Mouse (Mus musculus) left cerebral cortex, adult 2 months (tissue): ENCODE results near the gene Esyt2. TPM values are rescaled to one million over a fixed set of nuclear protein-coding genes. Genes with fewer than 3 reads are reported as not detected.

Experiments
- DNase-seq, 2 experiments: peaks; one replicate each; pipeline ENCODE4 v3.0.0; 2021 to 2022; ENCODE audit warnings: low spot score in 2 of 2, mixed read lengths in 1 of 2; ENCODE audit errors: extremely low spot score in 1 of 2
- H3K27ac ChIP-seq: fragments of 200-600 bp; 2 replicates; pipeline ENCODE4 v1.8.1; 2022
- H3K4me3 ChIP-seq: fragments of 200-600 bp; 2 replicates; pipeline ENCODE4 v1.8.1; 2022
- CTCF ChIP-seq: fragments of 200-600 bp; IDR thresholded peaks from 2 replicates; pipeline ENCODE4 v1.8.1; 2022; ENCODE audit warnings: antibody characterized with exemption, mild to moderate bottlenecking, moderate library complexity
- intact Hi-C: fragments of 180-260 bp; cut with DNase I; formaldehyde crosslinking; loops from one replicate; pipeline ENCODE4 v1.15.1; 2025
- microRNA-seq, 2 experiments: library from miRNA; unstranded; fragments of <30 nt; microRNA quantifications; one replicate each; pipeline ENCODE4 v1.2.0; 2021
- total RNA-seq, 2 experiments: library from RNA; stranded (reverse); gene quantifications; 2 replicates each; pipeline ENCODE4 v1.2.3; 2021

Gene Esyt2
- total RNA-seq, 2 experiments from 2014 or later = 55.3 to 58.3 TPM

- no peak for TF ChIP-seq CTCF
- no peak for DNase-seq
- intact Hi-C loops = no loop called here
- no peak overlapping the region for H3K4me3 ChIP-seq
- no peak overlapping the region for H3K27ac ChIP-seq
Measured at GRCm38 (mm10) chr12:116414941-116415340, 133.9 kb downstream of the Esyt2 start.

GRCm38 (mm10) chr12:116416514-116416913, 135.5 kb downstream of the Esyt2 start:
- intact Hi-C loops = no loop called here
- DNase-seq = no peak
- no peak overlapping the region for H3K27ac ChIP-seq
- no peak for TF ChIP-seq CTCF
- H3K4me3 ChIP-seq = no peak overlapping the region

- no peak for DNase-seq
- no peak for TF ChIP-seq CTCF
- intact Hi-C loops = no loop called here
- Histone ChIP-seq H3K4me3 (no peak overlapping the region), H3K27ac (no peak overlapping the region)
Measured at GRCm38 (mm10) chr12:116421656-116422055, 140.7 kb downstream of the Esyt2 start.

GRCm38 (mm10) chr12:116425392-116425791, 144.4 kb downstream of the Esyt2 start:
- DNase-seq = no peak
- H3K27ac ChIP-seq = no peak overlapping the region
- no peak overlapping the region for H3K4me3 ChIP-seq
- intact Hi-C loops = no loop called here
- no peak for TF ChIP-seq CTCF

GRCm38 (mm10) chr12:116433742-116434141, 152.7 kb downstream of the Esyt2 start:
- no peak for TF ChIP-seq CTCF
- Histone ChIP-seq H3K27ac (no peak overlapping the region), H3K4me3 (no peak overlapping the region)
- intact Hi-C loops = no loop called here
- no peak for DNase-seq

GRCm38 (mm10) chr12:116435232-116435631, 154.2 kb downstream of the Esyt2 start:
- intact Hi-C loops = no loop called here
- Histone ChIP-seq H3K27ac (no peak overlapping the region), H3K4me3 (no peak overlapping the region)
- no peak for DNase-seq
- TF ChIP-seq CTCF = no peak

GRCm38 (mm10) chr12:116436125-116436524, 155.1 kb downstream of the Esyt2 start:
- TF ChIP-seq CTCF = no peak
- intact Hi-C loops = no loop called here
- DNase-seq = no peak
- Histone ChIP-seq H3K4me3 (no peak overlapping the region), H3K27ac (no peak overlapping the region)

- no peak overlapping the region for H3K27ac ChIP-seq
- intact Hi-C loops = no loop called here
- no peak overlapping the region for H3K4me3 ChIP-seq
- no peak for DNase-seq
- no peak for TF ChIP-seq CTCF
Measured at GRCm38 (mm10) chr12:116438591-116438990, 157.6 kb downstream of the Esyt2 start.

Small RNA genes lying within 50 kb of the gene (microRNA-seq; reads per million reads assigned to microRNA genes)
- gene Gm23190 = 0 reads per million in 2 experiments

Other genes starting within 250 kb of the Esyt2 start
- gene Zfp386, start 233.5 kb upstream of the Esyt2 start, total RNA-seq = 10 to 100 TPM; 29.6 to 32.0 TPM
- gene Vipr2, start 203.5 kb upstream of the Esyt2 start, total RNA-seq = 1 to 10 TPM in 1 of 2 experiments, under 1 TPM in 1; 0.43 to 1.3 TPM
- 10 to 100 TPM; 20.7 to 21.8 TPM for gene Wdr60, start 18.2 kb upstream of the Esyt2 start, total RNA-seq
- not detected for gene Gm11027, start 5.8 kb upstream of the Esyt2 start, total RNA-seq
- 1 to 10 TPM; 5.0 to 5.1 TPM for gene Ncapg2, start 124.2 kb downstream of the Esyt2 start, total RNA-seq
- gene Ptprn2, start 204.5 kb downstream of the Esyt2 start, total RNA-seq = 100 to 1,000 TPM; 339 to 346 TPM